Mouse (Mus musculus) thymus, adult 2 months (tissue): Measurements from ENCODE around the gene Ptprd.

Experiments used
- CTCF ChIP-seq: fragments of 200-500 bp; IDR thresholded peaks from 2 replicates; pipeline ENCODE4 v1.5.1; 2012; ENCODE audit warnings: mild to moderate bottlenecking, control low read depth, low read length, moderate library complexity, borderline replicate concordance; ENCODE audit not compliant: control insufficient read depth, poor library complexity, insufficient read depth; ENCODE audit errors: extremely low read depth
- POLR2A ChIP-seq: fragments of 200-500 bp; IDR thresholded peaks from 2 replicates; pipeline ENCODE4 v1.6.1; 2012; ENCODE audit warnings: mild to moderate bottlenecking, low read length, control low read depth, moderate library complexity; ENCODE audit not compliant: control insufficient read depth, poor library complexity, insufficient read depth; ENCODE audit errors: extremely low read depth

GRCm38 (mm10) chr4:76223720-76224119 is 1988.0 kb downstream of the Ptprd start:
- TF ChIP-seq POLR2A (no peak), CTCF (no peak)
